Mouse (Mus musculus) CD4-positive, CD25-positive, alpha-beta regulatory T cell (primary cell): ENCODE data around the gene Smad9. TPM values are rescaled to one million over a fixed set of nuclear protein-coding genes. Genes with fewer than 3 reads are reported as not detected.

Experiments
- polyA plus RNA-seq: library from polyadenylated mRNA; unstranded; fragments of 100-300 nt; shearing (Covaris generic); gene quantifications from one replicate; pipeline ENCODE4 v1.2.1, GENCODE M21; 2017

The Smad9 gene
- polyA plus RNA-seq: 0.04 TPM

GRCm38 (mm10) chr3:54755145-54756041 is at the start of gene Smad9:
Gene Smad9 (plus strand): TSS chr3:54755582.

GRCm38 (mm10) chr3:54714253-54714652 is 41.1 kb upstream of the Smad9 start, which contains the start of gene Gm21958:
Gene Gm21958 (minus strand): TSS chr3:54714353.

GRCm38 (mm10) chr3:54735247-54736046 is 19.9 kb upstream of the Smad9 start, which contains the start of the genes Exosc8 and Alg5:
Gene Exosc8 (minus strand): TSS chr3:54735393.
Gene Alg5 (plus strand): TSS chr3:54735539.

GRCm38 (mm10) chr3:54807666-54808217 is 52.4 kb downstream of the Smad9 start, which contains the start of gene Rfxap:
Gene Rfxap (minus strand): TSS chr3:54807791.

Other genes with a start within 250 kb of the Smad9 start
- gene Supt20, start 62.8 kb upstream of the Smad9 start, polyA plus RNA-seq: 231 TPM
- gene Gm21958, start 41.2 kb upstream of the Smad9 start, polyA plus RNA-seq: 2.0 TPM
- gene Exosc8, start 20.2 kb upstream of the Smad9 start, polyA plus RNA-seq: 188 TPM
- gene Alg5, start 20.0 kb upstream of the Smad9 start, polyA plus RNA-seq: 95.1 TPM
- gene Rfxap, start 52.2 kb downstream of the Smad9 start, polyA plus RNA-seq: 101 TPM
- gene Sertm1, start 160.3 kb downstream of the Smad9 start, polyA plus RNA-seq: not detected